Mouse (Mus musculus) bone marrow macrophage, adult 2 months (primary cell): Measurements from ENCODE around the gene Tdp1. TPM values are rescaled to one million over a fixed set of nuclear protein-coding genes. Genes with fewer than 3 reads are reported as not detected.

ENCODE experiments used
- H3K27ac ChIP-seq: 2 replicates; pipeline ENCODE4 v1.5.1; 2012; ENCODE audit warnings: low read depth, low read length; ENCODE audit not compliant: insufficient read depth
- H3K4me1 ChIP-seq: 2 replicates; pipeline ENCODE4 v1.6.1; 2012; ENCODE audit warnings: low read length; ENCODE audit not compliant: control insufficient read depth, insufficient read depth
- H3K4me3 ChIP-seq: 2 replicates; pipeline ENCODE4 v1.5.1; 2012; ENCODE audit warnings: mild to moderate bottlenecking, low read length, moderate library complexity; ENCODE audit not compliant: insufficient read depth
- CTCF ChIP-seq: IDR thresholded peaks from 2 replicates; pipeline ENCODE4 v1.5.1; 2012; ENCODE audit warnings: low read depth, mild to moderate bottlenecking, low read length, moderate library complexity
- POLR2A ChIP-seq: IDR thresholded peaks from 2 replicates; pipeline ENCODE4 v1.6.1; 2012; ENCODE audit warnings: mild to moderate bottlenecking, low read depth, low read length, borderline replicate concordance
- polyA plus RNA-seq: library from polyadenylated mRNA; stranded (reverse); fragments of >200 nt; gene quantifications from 2 replicates; pipeline ENCODE4 v1.2.4, GENCODE M21; 2012; ENCODE audit not compliant: missing spikeins, insufficient read depth, insufficient read length

Gene Tdp1
- 11.7 and 15.3 TPM in 2 replicates for polyA plus RNA-seq

GRCm38 (mm10) chr12:99884269-99885261, at the start of gene Tdp1, which contains the start of gene Efcab11:
Tdp1 (plus strand) TSS chr12:99884517.
Efcab11 (minus strand) TSS chr12:99884439.
- H3K27ac ChIP-seq = peak within 1 kb of the TSS; percentile 68
- peak within 1 kb of the TSS; percentile 82 for H3K4me3 ChIP-seq
- H3K4me1 ChIP-seq = peaks cover 9% of the 10 kb centered on the region
- no peak for TF ChIP-seq CTCF
- no peak; the same call in 1 of the 2 replicates for TF ChIP-seq POLR2A

GRCm38 (mm10) chr12:99836404-99837131, 47.7 kb upstream of the Tdp1 start:
- Histone ChIP-seq H3K27ac (no peak overlapping the region), H3K4me3 (no peak overlapping the region), H3K4me1 (no peaks in the 10 kb centered on the region)
- no peak for TF ChIP-seq CTCF

GRCm38 (mm10) chr12:99837528-99837927, 46.8 kb upstream of the Tdp1 start:
- H3K27ac ChIP-seq = no peak overlapping the region
- H3K4me3 ChIP-seq = no peak overlapping the region
- no peaks in the 10 kb centered on the region for H3K4me1 ChIP-seq
- no peak for TF ChIP-seq POLR2A
- TF ChIP-seq CTCF = no peak

DNA sequence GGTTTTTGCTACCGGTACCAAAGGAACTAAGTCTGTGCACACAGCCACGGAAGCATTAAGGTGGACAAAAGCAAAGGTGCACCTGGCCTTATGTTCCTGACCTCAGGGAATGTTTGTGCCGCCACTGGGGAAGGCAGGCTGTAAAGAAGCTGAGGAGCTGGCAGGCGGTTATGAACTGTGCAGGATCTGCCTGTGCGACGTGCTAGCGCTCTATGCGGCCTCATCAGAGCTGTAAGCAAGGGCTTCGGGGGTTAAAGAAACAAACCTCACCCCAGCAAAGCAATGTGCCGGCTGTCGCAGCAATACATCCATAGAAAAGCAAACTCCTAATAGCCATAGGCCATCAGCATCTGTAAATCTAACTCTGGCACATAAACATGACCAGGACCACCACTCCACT, 46.2 kb upstream of the Tdp1 start:
- Histone ChIP-seq H3K27ac (no peak overlapping the region), H3K4me1 (no peaks in the 10 kb centered on the region), H3K4me3 (no peak overlapping the region)
- TF ChIP-seq POLR2A (no peak), CTCF (no peak)

DNA sequence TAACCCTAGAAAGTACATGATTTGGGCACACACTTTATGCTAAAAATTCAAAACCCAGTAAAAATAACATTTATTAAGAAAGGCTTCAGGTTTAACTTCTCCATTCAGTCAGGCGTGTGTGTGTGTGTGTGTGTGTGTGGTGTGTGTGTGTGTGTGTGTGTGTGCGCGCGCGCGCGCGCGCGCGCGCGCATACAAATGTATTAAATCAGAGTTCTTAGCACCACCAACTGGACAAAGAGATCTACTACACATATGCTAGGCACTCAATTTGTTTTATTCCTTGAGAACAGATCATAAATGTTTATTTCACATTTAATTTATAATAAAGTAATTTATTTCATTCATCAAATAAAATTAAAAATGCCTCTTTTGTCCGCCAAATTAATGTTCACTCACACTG, 45.6 kb upstream of the Tdp1 start:
- peak; percentile 67 for TF ChIP-seq CTCF
- no peak for TF ChIP-seq POLR2A
- no peaks in the 10 kb centered on the region for H3K4me1 ChIP-seq
- H3K27ac ChIP-seq = no peak overlapping the region
- no peak overlapping the region for H3K4me3 ChIP-seq

- Histone ChIP-seq H3K4me1 (no peaks in the 10 kb centered on the region), H3K4me3 (no peak overlapping the region), H3K27ac (no peak overlapping the region)
- TF ChIP-seq CTCF (no peak), POLR2A (no peak)
These were observed 39.4 kb upstream of the Tdp1 start for GRCm38 (mm10) chr12:99844951-99845350.

DNA sequence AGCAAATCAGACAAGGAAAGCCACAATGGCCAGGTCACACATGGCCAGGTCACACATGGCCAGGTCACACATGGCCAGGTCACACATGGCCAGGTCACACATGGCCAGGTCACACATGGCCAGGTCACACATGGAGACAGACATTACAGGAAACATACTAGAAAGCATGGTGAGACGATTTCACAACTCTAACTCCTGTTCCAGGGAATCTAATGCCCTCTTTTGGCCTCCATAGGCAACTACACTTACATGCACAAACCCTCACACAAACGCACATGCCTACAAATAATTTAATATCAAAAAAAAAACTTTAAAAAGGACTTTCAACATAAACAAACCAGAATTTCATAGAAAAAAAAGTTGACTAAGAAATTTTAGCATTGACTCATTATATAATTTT, 34.3 kb upstream of the Tdp1 start:
- H3K4me3 ChIP-seq = no peak overlapping the region
- no peak overlapping the region for H3K27ac ChIP-seq
- no peaks in the 10 kb centered on the region for H3K4me1 ChIP-seq
- TF ChIP-seq POLR2A = no peak
- TF ChIP-seq CTCF = no peak

DNA sequence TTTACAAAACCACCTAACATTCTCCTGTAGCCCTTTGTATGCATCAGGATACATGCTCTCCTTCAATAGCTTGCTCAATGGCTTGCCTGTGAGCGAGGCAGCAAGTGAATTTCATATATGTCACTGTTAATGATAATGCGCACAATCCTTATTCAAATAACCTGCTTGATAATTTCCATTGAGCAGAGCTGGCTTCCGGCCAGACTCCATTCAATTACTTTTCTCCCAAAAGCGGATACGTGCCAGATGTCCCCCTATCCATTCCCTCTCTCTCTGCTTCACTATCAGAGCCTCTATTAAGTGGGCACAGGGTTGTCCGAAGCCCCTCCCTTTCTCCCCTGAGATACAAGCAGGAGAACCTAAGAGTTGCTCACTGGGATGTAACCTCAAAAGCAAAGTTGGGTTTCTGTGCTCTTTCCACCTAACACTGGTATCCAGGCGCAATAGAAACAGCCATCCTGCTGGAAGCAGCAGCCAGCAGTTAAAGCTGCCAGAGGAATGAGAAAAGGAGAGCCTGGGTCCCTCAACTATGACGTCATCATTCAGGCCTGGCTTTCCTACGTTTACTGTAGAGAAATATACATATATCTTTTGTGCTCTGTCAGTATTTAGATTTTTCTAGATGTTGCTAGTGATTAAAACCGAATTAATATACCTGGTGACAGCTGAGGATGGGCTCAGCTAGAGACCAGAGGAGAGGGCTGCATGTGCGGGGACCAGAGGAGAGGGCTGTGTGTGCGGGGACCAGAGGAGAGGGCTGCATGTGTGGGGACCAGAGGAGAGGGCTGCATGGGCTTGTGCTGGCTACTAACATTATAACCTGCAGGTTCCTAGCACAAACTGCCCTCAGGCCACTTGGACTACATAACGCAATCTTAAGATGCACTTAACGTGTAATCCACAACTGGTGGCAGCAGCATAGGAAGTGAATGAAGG, 30.7 kb upstream of the Tdp1 start:
- H3K4me1 ChIP-seq = no peaks in the 10 kb centered on the region
- H3K4me3 ChIP-seq = no peak overlapping the region
- no peak overlapping the region for H3K27ac ChIP-seq
- TF ChIP-seq POLR2A (no peak), CTCF (no peak)

GRCm38 (mm10) chr12:99856011-99856410, 28.3 kb upstream of the Tdp1 start:
- TF ChIP-seq POLR2A = no peak
- no peak for TF ChIP-seq CTCF
- H3K27ac ChIP-seq = no peak overlapping the region
- no peaks in the 10 kb centered on the region for H3K4me1 ChIP-seq
- H3K4me3 ChIP-seq = no peak overlapping the region
